Mouse (Mus musculus) heart, embryonic 10.5 days (tissue): ENCODE measurements at regions not wholly inside any gene's neighbourhood (a gene's known extent, or its start where the extent isn't known, plus 50 kb on each side); places are given as distances from the start of the nearest gene placed in this dataset.

Source experiments
- DNase-seq: peaks from one replicate; pipeline ENCODE4 v3.0.0-alpha.2; 2017; ENCODE audit warnings: low spot score
- H3K27ac ChIP-seq: fragments of 300-500 bp; sonication (generic); 2 replicates; pipeline ENCODE4 v1.5.1; 2016; ENCODE audit warnings: mild to moderate bottlenecking
- H3K27me3 ChIP-seq: fragments of 300-500 bp; sonication (generic); 2 replicates; pipeline ENCODE4 v1.6.1; 2016; ENCODE audit warnings: mild to moderate bottlenecking; ENCODE audit not compliant: poor library complexity, insufficient read depth, severe bottlenecking
- H3K36me3 ChIP-seq: fragments of 300-500 bp; sonication (generic); 2 replicates; pipeline ENCODE4 v1.6.1; 2016; ENCODE audit warnings: mild to moderate bottlenecking, moderate library complexity
- H3K4me1 ChIP-seq: fragments of 300-500 bp; sonication (generic); 2 replicates; pipeline ENCODE4 v1.6.1; 2016; ENCODE audit warnings: mild to moderate bottlenecking
- H3K4me3 ChIP-seq: fragments of 300-500 bp; sonication (generic); 2 replicates; pipeline ENCODE4 v1.5.1; 2016; ENCODE audit warnings: mild to moderate bottlenecking, moderate library complexity
- H3K9me3 ChIP-seq: fragments of 300-500 bp; sonication (generic); 2 replicates; pipeline ENCODE4 v1.6.1; 2016; ENCODE audit warnings: mild to moderate bottlenecking, moderate library complexity
- WGBS: fragments of 180-500 bp; shearing (Covaris S2); methylation state at CpG from one replicate; pipeline ENCODE4 v1.1.7; 2016; 5-methylcytosine and 5-hydroxymethylcytosine counted together

- DNase-seq, result no peak
- H3K9me3 ChIP-seq, result no peaks in the 10 kb centered on the region
- no peaks in the 10 kb centered on the region for H3K36me3 ChIP-seq
- H3K4me3 ChIP-seq, result no peak overlapping the region
- H3K4me1 ChIP-seq, result peaks cover 4% of the 10 kb centered on the region; the same call in 1 of the 2 replicates
- H3K27ac ChIP-seq, result no peak overlapping the region
- WGBS, result 88% methylated on average over 7 of the region's 7 CpGs
- H3K27me3 ChIP-seq, result no peaks in the 10 kb centered on the region
Observed at GRCm38 (mm10) chr2:17838381-17838680, 107.1 kb upstream of the Nebl start.

DNA sequence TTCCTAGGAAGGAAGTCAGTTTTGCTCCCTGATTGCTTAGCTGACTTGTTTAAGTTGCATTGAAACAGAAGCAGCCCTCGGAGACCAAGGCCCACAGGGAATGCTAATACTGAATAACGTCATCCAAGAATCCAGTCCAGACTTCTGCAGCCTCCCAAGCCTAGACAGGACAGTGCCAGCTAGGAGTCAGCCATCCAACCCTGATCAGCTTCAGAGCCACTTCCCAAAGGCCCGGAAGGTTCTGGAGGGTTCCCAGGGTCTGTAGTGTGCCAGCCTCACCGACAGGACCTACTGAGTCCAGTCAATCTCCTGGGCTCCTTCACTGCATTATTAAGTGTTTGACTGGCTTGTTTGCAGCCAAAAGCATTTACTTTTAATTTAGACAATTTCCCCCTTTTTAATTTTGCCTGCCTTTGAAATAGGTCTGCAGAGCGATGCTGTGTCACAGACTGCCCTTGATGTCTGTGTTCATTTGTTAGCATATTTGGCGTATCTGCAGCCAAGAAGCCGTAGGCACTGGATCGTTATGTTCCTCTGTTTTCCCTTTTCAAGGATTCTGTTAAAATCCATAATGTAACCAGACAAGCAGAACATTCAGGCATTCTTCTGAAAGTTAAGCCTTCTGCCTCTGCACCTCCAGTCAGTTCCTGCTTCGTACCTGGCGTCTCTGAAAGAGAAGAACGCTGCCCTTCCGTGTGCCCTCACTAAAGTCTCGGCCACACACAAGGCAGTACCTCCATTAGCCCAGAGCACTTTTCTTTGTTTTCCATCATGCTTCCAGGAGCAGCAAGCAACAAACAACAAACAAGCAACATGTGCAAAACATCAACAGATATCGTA is 106.5 kb upstream of the Nebl start:
- Histone ChIP-seq H3K27ac (no peak overlapping the region), H3K9me3 (no peaks in the 10 kb centered on the region), H3K4me1 (peaks cover 4% of the 10 kb centered on the region; the same call in 1 of the 2 replicates), H3K27me3 (no peaks in the 10 kb centered on the region), H3K4me3 (no peak overlapping the region), H3K36me3 (no peaks in the 10 kb centered on the region)
- 84% methylated on average over 14 of the region's 14 CpGs for WGBS
- DNase-seq, result no peak

- Histone ChIP-seq H3K9me3 (no peaks in the 10 kb centered on the region), H3K27me3 (no peaks in the 10 kb centered on the region), H3K4me3 (no peak overlapping the region), H3K36me3 (no peaks in the 10 kb centered on the region), H3K27ac (no peak overlapping the region), H3K4me1 (no peaks in the 10 kb centered on the region)
- WGBS, result 76% methylated on average over 3 of the region's 3 CpGs
- no peak for DNase-seq
Observed at GRCm38 (mm10) chr2:17832726-17833125, 101.5 kb upstream of the Nebl start.

- Histone ChIP-seq H3K9me3 (no peaks in the 10 kb centered on the region), H3K27me3 (no peaks in the 10 kb centered on the region), H3K4me3 (no peak overlapping the region), H3K27ac (no peak overlapping the region), H3K4me1 (no peaks in the 10 kb centered on the region), H3K36me3 (no peaks in the 10 kb centered on the region)
- DNase-seq, result no peak
- WGBS, result 81% methylated on average over 5 of the region's 5 CpGs
Observed at GRCm38 (mm10) chr2:17830216-17830615, 99.0 kb upstream of the Nebl start.

GRCm38 (mm10) chr2:17825271-17825670 is 94.0 kb upstream of the Nebl start:
- no peaks in the 10 kb centered on the region for H3K4me1 ChIP-seq
- no peaks in the 10 kb centered on the region for H3K9me3 ChIP-seq
- H3K27me3 ChIP-seq, result no peaks in the 10 kb centered on the region
- no peaks in the 10 kb centered on the region for H3K36me3 ChIP-seq
- DNase-seq, result no peak
- WGBS, result 80% methylated on average over 2 of the region's 2 CpGs
- H3K27ac ChIP-seq, result no peak overlapping the region
- no peak overlapping the region for H3K4me3 ChIP-seq

- WGBS, result 84% methylated on average over 5 of the region's 5 CpGs
- DNase-seq, result no peak
- H3K27ac ChIP-seq, result no peak overlapping the region
- H3K36me3 ChIP-seq, result no peaks in the 10 kb centered on the region
- no peaks in the 10 kb centered on the region for H3K4me1 ChIP-seq
- H3K9me3 ChIP-seq, result no peaks in the 10 kb centered on the region
- no peaks in the 10 kb centered on the region for H3K27me3 ChIP-seq
- H3K4me3 ChIP-seq, result no peak overlapping the region
Observed at GRCm38 (mm10) chr2:17824176-17824575, 92.9 kb upstream of the Nebl start.

DNA sequence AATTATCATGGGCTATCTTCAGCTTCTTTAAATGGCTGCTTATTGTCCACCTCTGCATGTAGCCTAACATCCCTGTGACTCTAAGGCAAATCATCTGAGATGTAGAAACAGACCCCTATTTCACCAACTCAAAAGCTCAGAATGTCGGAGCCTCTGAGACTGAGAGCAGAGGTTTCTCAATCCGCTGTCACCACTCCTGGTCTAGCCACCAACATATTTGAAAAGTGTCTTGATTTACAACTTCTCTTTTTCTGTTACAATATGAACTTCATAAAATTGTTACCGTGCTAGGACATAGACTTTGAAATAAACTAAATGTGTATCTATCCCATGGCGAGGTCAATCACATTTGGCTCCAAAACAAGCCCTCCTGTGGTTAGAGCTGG is 91.3 kb upstream of the Nebl start:
- H3K4me1 ChIP-seq, result no peaks in the 10 kb centered on the region
- no peak overlapping the region for H3K27ac ChIP-seq
- no peaks in the 10 kb centered on the region for H3K36me3 ChIP-seq
- DNase-seq, result no peak
- no peaks in the 10 kb centered on the region for H3K9me3 ChIP-seq
- no peak overlapping the region for H3K4me3 ChIP-seq
- WGBS, result 82% methylated on average over 4 of the region's 4 CpGs
- H3K27me3 ChIP-seq, result no peaks in the 10 kb centered on the region

GRCm38 (mm10) chr2:17821878-17822620 is 90.8 kb upstream of the Nebl start:
- Histone ChIP-seq H3K4me1 (no peaks in the 10 kb centered on the region), H3K27ac (no peak overlapping the region), H3K9me3 (no peaks in the 10 kb centered on the region), H3K4me3 (no peak overlapping the region), H3K36me3 (no peaks in the 10 kb centered on the region), H3K27me3 (no peaks in the 10 kb centered on the region)
- 83% methylated on average over 13 of the region's 13 CpGs for WGBS
- DNase-seq, result no peak

GRCm38 (mm10) chr2:17811943-17812670 is 80.8 kb upstream of the Nebl start:
- Histone ChIP-seq H3K27me3 (no peaks in the 10 kb centered on the region), H3K4me1 (peaks cover 8% of the 10 kb centered on the region; the same call in 1 of the 2 replicates), H3K36me3 (no peaks in the 10 kb centered on the region), H3K4me3 (no peak overlapping the region), H3K27ac (peak overlapping the region; percentile 62; the same call in 1 of the 2 replicates), H3K9me3 (no peaks in the 10 kb centered on the region)
- 37% methylated on average over 7 of the region's 7 CpGs for WGBS
- DNase-seq, result no peak
